10 mouse cellular contexts compared by ENCODE assay signal in genomic region chr8:72220758-72221157, GRCm38 (mm10). TPM values are rescaled to one million over a fixed set of nuclear protein-coding genes. Genes with fewer than 3 reads are reported as not detected.
DNase-seq lines count a peak whose midpoint lies in the region; ATAC-seq and TF ChIP-seq lines count a peak whose summit lies in the region.
"Had no signal": no experiment of that assay in that cellular context is flagged by ENCODE, and none has a peak within 500 bp of the region (broad histone marks: within the 10 kb centered on the region; RNA-seq: fewer than 3 reads in every experiment).

No protein-coding gene starts in this region.

- H3K9me3 ChIP-seq in embryonic facial prominence, embryonic 12.5 days, result no peaks in the 10 kb centered on the region
- no peaks in the 10 kb centered on the region for H3K9me3 ChIP-seq in limb, embryonic 10.5 days (replicated peaks)
- no peaks in the 10 kb centered on the region for H3K9me3 ChIP-seq in neural tube, embryonic 14.5 days (ENCODE audit: control insufficient read depth, low read length)

- no peak for DNase-seq in left cerebral cortex, adult 2 months (ENCODE audit: extremely low spot score in 1 of 2, low spot score in 2 of 2)
- DNase-seq in left cerebral cortex, postnatal 10 days (ENCODE audit: extremely low spot score in 1 of 2, low spot score in 2 of 2), result no peak
- DNase-seq in limb, embryonic 10.5 days (ENCODE audit: low spot score), result no peak
- no peak for DNase-seq in cerebellum, adult 2 months
- DNase-seq in gastrocnemius, postnatal 14 days, result no peak
- DNase-seq in adrenal gland, adult 18-20 months (ENCODE audit: low spot score in 2 of 2), result no peak
- DNase-seq: adrenal gland, postnatal 10 days; kidney, adult 11 months had no signal

- intact Hi-C loops in left cerebral cortex, adult 2 months (cut with DNase I), result no loop called here
- intact Hi-C loops in left cerebral cortex, postnatal 10 days (cut with DNase I), result loop anchor here (5.0 kb wide), 1 partner anchor 43 kb away; no protein-coding TSS in a partner anchor
- intact Hi-C loops in gastrocnemius, postnatal 14 days (cut with DNase I; ENCODE audit: low total_unique reads), result loop anchor here (5.0 kb wide), 1 partner anchor 48 kb away; no protein-coding TSS in a partner anchor

- 0 out of 2 replicates have a peak, but pooled peaks cover 7% of the 10 kb centered on the region for H3K27me3 ChIP-seq in embryonic facial prominence, embryonic 12.5 days
- no peaks in the 10 kb centered on the region for H3K27me3 ChIP-seq in limb, embryonic 10.5 days (ENCODE audit: low read depth, poor library complexity, severe bottlenecking)
- no peaks in the 10 kb centered on the region for H3K27me3 ChIP-seq in neural tube, embryonic 14.5 days (ENCODE audit: control insufficient read depth, insufficient read depth, low read length)
- no peaks in the 10 kb centered on the region for H3K27me3 ChIP-seq in cerebellum, adult 2 months (ENCODE audit: control insufficient read depth, insufficient read depth, low read length)

- no peak for ATAC-seq in embryonic facial prominence, embryonic 12.5 days (ENCODE audit: insufficient number of reproducible peaks, insufficient read depth, low FRiP score, low TSS enrichment)
- no peak for ATAC-seq in neural tube, embryonic 14.5 days (ENCODE audit: low read depth)

- H3K4me1 ChIP-seq in embryonic facial prominence, embryonic 12.5 days, result peaks cover 15% of the 10 kb centered on the region
- peaks cover 11% of the 10 kb centered on the region for H3K4me1 ChIP-seq in limb, embryonic 10.5 days
- peaks cover 11% of the 10 kb centered on the region for H3K4me1 ChIP-seq in neural tube, embryonic 14.5 days (ENCODE audit: control insufficient read depth, insufficient read depth, low read length)
- H3K4me1 ChIP-seq in cerebellum, adult 2 months (ENCODE audit: control insufficient read depth, insufficient read depth, low read length), result no peaks in the 10 kb centered on the region; the same call in 1 of the 2 replicates

- no peak overlapping the region for H3K9ac ChIP-seq in embryonic facial prominence, embryonic 12.5 days
- H3K9ac ChIP-seq in neural tube, embryonic 14.5 days (replicated peaks; ENCODE audit: low read depth, low read length), result no peak overlapping the region

- H3K4me2 ChIP-seq in embryonic facial prominence, embryonic 12.5 days (replicated peaks), result peak overlapping the region; percentile 88
- peak overlapping the region; percentile 61 for H3K4me2 ChIP-seq in neural tube, embryonic 14.5 days (ENCODE audit: low read depth, low read length)

- H3K4me3 ChIP-seq in left cerebral cortex, adult 2 months, result no peak overlapping the region; the same call in 1 of the 2 replicates
- peak overlapping the region; percentile 89 for H3K4me3 ChIP-seq in embryonic facial prominence, embryonic 12.5 days
- H3K4me3 ChIP-seq in limb, embryonic 10.5 days, result peak overlapping the region; percentile 73
- peak overlapping the region; percentile 82; the same call in 1 of the 2 replicates for H3K4me3 ChIP-seq in neural tube, embryonic 14.5 days (ENCODE audit: low read depth, low read length)
- no peak overlapping the region for H3K4me3 ChIP-seq in cerebellum, adult 2 months (replicated peaks; ENCODE audit: insufficient read depth, low read depth, low read length)

- no peak for TF ChIP-seq POLR2A in cerebellum, adult 2 months (IDR thresholded peaks at IDR 0.05; ENCODE audit: borderline replicate concordance, insufficient read depth, low read length)

- WGBS in embryonic facial prominence, embryonic 12.5 days, result 86% methylated on average over 4 of the region's 4 CpGs
- 90% methylated on average over 4 of the region's 4 CpGs for WGBS in limb, embryonic 10.5 days
- WGBS in neural tube, embryonic 14.5 days, result 78% methylated on average over 4 of the region's 4 CpGs
- WGBS in cerebellum, adult 2 months, result 83% methylated on average over 4 of the region's 4 CpGs

- peak; percentile 11 for TF ChIP-seq CTCF in left cerebral cortex, adult 2 months (IDR thresholded peaks at IDR 0.05)
- TF ChIP-seq CTCF in cerebellum, adult 2 months (IDR thresholded peaks at IDR 0.05; ENCODE audit: borderline replicate concordance, insufficient read depth, low read depth, low read length), result no peak

- no peak overlapping the region for H3K27ac ChIP-seq in left cerebral cortex, adult 2 months
- no peak overlapping the region for H3K27ac ChIP-seq in embryonic facial prominence, embryonic 12.5 days
- no peak overlapping the region for H3K27ac ChIP-seq in limb, embryonic 10.5 days
- no peak overlapping the region for H3K27ac ChIP-seq in neural tube, embryonic 14.5 days (ENCODE audit: low read depth, low read length)
- H3K27ac ChIP-seq in cerebellum, adult 2 months (ENCODE audit: insufficient read depth, low read length), result no peak overlapping the region

- H3K36me3 ChIP-seq in embryonic facial prominence, embryonic 12.5 days, result peaks cover 37% of the 10 kb centered on the region
- H3K36me3 ChIP-seq in limb, embryonic 10.5 days, result peaks cover 37% of the 10 kb centered on the region
- peaks cover 15% of the 10 kb centered on the region for H3K36me3 ChIP-seq in neural tube, embryonic 14.5 days (ENCODE audit: control insufficient read depth, insufficient read depth, low read length)

RNA-seq across cellular contexts. Expression of gene Fam32a, which starts 1.2 kb away (rescaled TPM):
- 10 to 100 TPM; 59.0 to 60.9 TPM for total RNA-seq in left cerebral cortex, adult 2 months (2021)
- total RNA-seq in left cerebral cortex, postnatal 10 days (2021), result 10 to 100 TPM; 54.0 to 59.4 TPM
- 73.3 and 77.0 TPM in 2 replicates for polyA plus RNA-seq in embryonic facial prominence, embryonic 12.5 days (2016; fragmentation: Nextera tagmentation; extraction: Ambion mirVana)
- polyA plus RNA-seq in limb, embryonic 10.5 days (2016; fragmentation: Nextera tagmentation; extraction: Ambion mirVana), result 69.3 and 70.4 TPM in 2 replicates
- polyA plus RNA-seq in neural tube, embryonic 14.5 days (2014; fragmentation: Nextera tagmentation; extraction: Ambion mirVana), result 60.5 and 71.7 TPM in 2 replicates
- polyA plus RNA-seq in cerebellum, adult 2 months (2012; rRNA removed), result 71.2 and 78.5 TPM in 2 replicates
- 10 to 100 TPM; 10.9 to 13.4 TPM for total RNA-seq in gastrocnemius, postnatal 14 days (2021)
- 10 to 100 TPM; 48.6 to 71.9 TPM for total RNA-seq in adrenal gland, adult 18-20 months (2021)

RNA-seq across cellular contexts. Expression of gene Gm11034, which starts 7.3 kb away (rescaled TPM):
- total RNA-seq in left cerebral cortex, adult 2 months (2021), result not detected
- not detected for total RNA-seq in left cerebral cortex, postnatal 10 days (2021)
- polyA plus RNA-seq in embryonic facial prominence, embryonic 12.5 days (2016; fragmentation: Nextera tagmentation; extraction: Ambion mirVana), result not detected in 2 replicates
- not detected in 2 replicates for polyA plus RNA-seq in limb, embryonic 10.5 days (2016; fragmentation: Nextera tagmentation; extraction: Ambion mirVana)
- polyA plus RNA-seq in neural tube, embryonic 14.5 days (2014; fragmentation: Nextera tagmentation; extraction: Ambion mirVana), result not detected in 2 replicates
- not detected in 2 replicates for polyA plus RNA-seq in cerebellum, adult 2 months (2012; rRNA removed)
- not detected for total RNA-seq in gastrocnemius, postnatal 14 days (2021)
- total RNA-seq in adrenal gland, adult 18-20 months (2021), result not detected
- total RNA-seq: adrenal gland, postnatal 10 days had no signal

RNA-seq across cellular contexts. Expression of gene Cib3, which starts 8.1 kb away (rescaled TPM):
- total RNA-seq in left cerebral cortex, adult 2 months (2021), result under 1 TPM in 1 of 2 experiments, not detected in 1; 0.33 TPM
- not detected for total RNA-seq in left cerebral cortex, postnatal 10 days (2021)
- polyA plus RNA-seq in embryonic facial prominence, embryonic 12.5 days (2016; fragmentation: Nextera tagmentation; extraction: Ambion mirVana), result not detected in 2 replicates
- polyA plus RNA-seq in limb, embryonic 10.5 days (2016; fragmentation: Nextera tagmentation; extraction: Ambion mirVana), result not detected in 2 replicates
- polyA plus RNA-seq in neural tube, embryonic 14.5 days (2014; fragmentation: Nextera tagmentation; extraction: Ambion mirVana), result not detected in 2 replicates
- polyA plus RNA-seq in cerebellum, adult 2 months (2012; rRNA removed), result not detected in 2 replicates
- not detected for total RNA-seq in gastrocnemius, postnatal 14 days (2021)
- not detected for total RNA-seq in adrenal gland, adult 18-20 months (2021)
- total RNA-seq: adrenal gland, postnatal 10 days had no signal

RNA-seq across cellular contexts. Expression of gene Ap1m1, which starts 19.1 kb away (rescaled TPM):
- 10 to 100 TPM; 83.1 to 84.7 TPM for total RNA-seq in left cerebral cortex, adult 2 months (2021)
- total RNA-seq in left cerebral cortex, postnatal 10 days (2021), result 100 to 1,000 TPM; 115 to 119 TPM
- polyA plus RNA-seq in embryonic facial prominence, embryonic 12.5 days (2016; fragmentation: Nextera tagmentation; extraction: Ambion mirVana), result 135 TPM in 2 replicates
- polyA plus RNA-seq in limb, embryonic 10.5 days (2016; fragmentation: Nextera tagmentation; extraction: Ambion mirVana), result 132 and 144 TPM in 2 replicates
- 220 and 235 TPM in 2 replicates for polyA plus RNA-seq in neural tube, embryonic 14.5 days (2014; fragmentation: Nextera tagmentation; extraction: Ambion mirVana)
- 109 and 112 TPM in 2 replicates for polyA plus RNA-seq in cerebellum, adult 2 months (2012; rRNA removed)
- total RNA-seq in gastrocnemius, postnatal 14 days (2021), result 10 to 100 TPM; 24.7 to 27.2 TPM
- total RNA-seq in adrenal gland, adult 18-20 months (2021), result 10 to 100 TPM; 52.6 to 55.4 TPM

RNA-seq across cellular contexts. Expression of gene Hsh2d, which starts 31.3 kb away (rescaled TPM):
- not detected for total RNA-seq in left cerebral cortex, adult 2 months (2021)
- total RNA-seq in left cerebral cortex, postnatal 10 days (2021), result not detected
- polyA plus RNA-seq in embryonic facial prominence, embryonic 12.5 days (2016; fragmentation: Nextera tagmentation; extraction: Ambion mirVana), result not detected in 2 replicates
- polyA plus RNA-seq in limb, embryonic 10.5 days (2016; fragmentation: Nextera tagmentation; extraction: Ambion mirVana), result not detected in 2 replicates
- not detected in 2 replicates for polyA plus RNA-seq in neural tube, embryonic 14.5 days (2014; fragmentation: Nextera tagmentation; extraction: Ambion mirVana)
- 0.11 TPM in 1 of 2 replicates, not detected in the other for polyA plus RNA-seq in cerebellum, adult 2 months (2012; rRNA removed)
- total RNA-seq in gastrocnemius, postnatal 14 days (2021), result not detected
- not detected for total RNA-seq in adrenal gland, adult 18-20 months (2021)

Comparison
In these comparisons a context has a peak if more than half of its experiments do, and no peak if none do; other contexts are left out.
1. H3K4me3 ChIP-seq: peak in embryonic facial prominence, embryonic 12.5 days (single experiment), limb, embryonic 10.5 days (single experiment) and neural tube, embryonic 14.5 days (single experiment); none in left cerebral cortex, adult 2 months (single experiment) and cerebellum, adult 2 months (single experiment).